Mouse (Mus musculus) limb, embryonic 11.5 days (tissue): Measurements from ENCODE around the gene Dusp11. TPM values are rescaled to one million over a fixed set of nuclear protein-coding genes. Genes with fewer than 3 reads are reported as not detected.
"Not testable (repeated sequence)": the region's sequence is repeated elsewhere in the genome, so short reads cannot be mapped to it uniquely, and the experiment has no call there.

Experiments
- ATAC-seq: fragments of 200-750 bp; cut with Nextera tagmentation; 2 replicates; pipeline ENCODE4 v1.8.0; 2017; ENCODE audit warnings: low read depth; ENCODE audit not compliant: insufficient number of reproducible peaks, low FRiP score, low TSS enrichment
- DNase-seq: peaks from one replicate; pipeline ENCODE4 v3.0.0-alpha.2; 2015; ENCODE audit warnings: low spot score
- H3K27ac ChIP-seq: fragments of 300-500 bp; sonication (generic); replicated peaks from 2 replicates; pipeline ENCODE4 v1.5.1; 2014; ENCODE audit warnings: low read depth, mild to moderate bottlenecking, low read length
- H3K27me3 ChIP-seq: fragments of 300-500 bp; sonication (generic); 2 replicates; pipeline ENCODE4 v1.6.1; 2014; ENCODE audit warnings: mild to moderate bottlenecking, low read length, mixed read lengths; ENCODE audit not compliant: control insufficient read depth, insufficient read depth
- H3K36me3 ChIP-seq: fragments of 300-500 bp; sonication (generic); 2 replicates; pipeline ENCODE4 v1.6.1; 2014; ENCODE audit warnings: mild to moderate bottlenecking, low read length, moderate library complexity, mixed read lengths; ENCODE audit not compliant: control insufficient read depth, insufficient read depth
- H3K4me1 ChIP-seq: fragments of 300-500 bp; sonication (generic); 2 replicates; pipeline ENCODE4 v1.6.1; 2014; ENCODE audit warnings: low read length, mixed read lengths; ENCODE audit not compliant: control insufficient read depth, insufficient read depth
- H3K4me2 ChIP-seq: fragments of 300-500 bp; sonication (generic); 2 replicates; pipeline ENCODE4 v1.6.1; 2014; ENCODE audit warnings: low read depth, mild to moderate bottlenecking, moderate library complexity; ENCODE audit not compliant: severe bottlenecking
- H3K4me3 ChIP-seq: fragments of 300-500 bp; sonication (generic); 2 replicates; pipeline ENCODE4 v1.5.1; 2014; ENCODE audit warnings: low read depth, low read length
- H3K9ac ChIP-seq: fragments of 300-500 bp; sonication (generic); 2 replicates; pipeline ENCODE4 v1.6.1; 2014; ENCODE audit warnings: mild to moderate bottlenecking, low read length
- H3K9me3 ChIP-seq: fragments of 300-500 bp; sonication (generic); 2 replicates; pipeline ENCODE4 v1.6.1; 2016; ENCODE audit warnings: low read length; ENCODE audit not compliant: control insufficient read depth
- WGBS: fragments of 180-500 bp; shearing (Covaris S2); extraction: QIAGEN DNeasy Blood & Tissue Kit; methylation state at CpG from one replicate; pipeline ENCODE4 v1.1.7; 2014; 5-methylcytosine and 5-hydroxymethylcytosine counted together
- polyA plus RNA-seq: library from polyadenylated mRNA; unstranded; fragments of >200 nt; fragmentation: Nextera tagmentation; extraction: Ambion mirVana; gene quantifications from 2 replicates; pipeline ENCODE4 v1.2.1, GENCODE M21; 2014

Dusp11 gene
- 44.7 and 50.6 TPM in 2 replicates for polyA plus RNA-seq

DNA sequence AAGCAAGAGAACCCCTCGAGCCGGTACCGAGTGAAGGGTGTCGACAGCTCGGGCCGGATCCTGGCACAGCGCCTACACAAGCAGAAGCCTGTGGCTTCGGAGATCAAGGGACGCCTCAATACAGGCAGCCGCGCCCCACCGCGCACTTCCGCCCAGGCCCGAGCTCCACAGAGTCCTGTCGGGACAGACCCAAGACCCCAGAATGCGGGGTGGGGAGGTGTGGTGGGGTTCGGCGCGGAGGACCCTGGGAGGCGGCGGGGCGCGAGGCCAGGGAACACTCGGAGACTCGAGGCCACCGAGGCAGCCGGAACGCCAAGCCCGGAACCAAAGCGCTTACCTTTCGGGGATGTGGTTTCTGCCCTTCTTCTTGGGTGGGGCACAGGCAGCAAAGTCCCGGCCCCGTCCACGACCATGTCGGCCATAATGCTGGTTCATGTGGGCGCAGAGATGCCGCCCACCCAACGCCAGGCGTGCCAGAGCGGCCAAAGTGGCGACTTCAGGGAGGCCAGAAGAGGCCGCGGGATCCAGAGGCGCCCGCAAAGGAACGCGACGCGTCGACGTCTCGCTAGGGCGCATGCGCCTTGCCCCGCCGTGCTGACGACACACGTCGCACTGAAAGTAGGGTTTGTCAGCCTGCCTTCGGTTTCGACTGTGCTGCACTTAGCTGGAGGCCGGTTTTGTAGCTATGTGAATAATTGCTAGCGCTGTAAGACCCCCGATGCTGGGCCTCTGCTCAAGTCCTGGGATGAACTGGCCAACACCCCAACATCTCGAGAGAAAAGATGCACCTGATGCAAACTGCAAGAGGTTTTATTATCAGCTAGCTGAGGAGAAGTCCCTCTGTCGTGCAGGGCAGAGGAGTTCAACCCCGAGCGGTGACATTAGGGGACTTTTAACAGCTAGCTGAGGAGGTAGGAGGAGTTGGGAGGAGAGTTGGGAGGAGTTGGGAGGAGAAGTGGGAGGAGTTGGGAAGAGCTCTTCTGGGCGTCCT lies at the start of gene Dusp11:
Gene Dusp11, minus strand, starts transcription at position 567 of the 991 bp plus-strand sequence.
- under 1% methylated on average over 70 of the region's 70 CpGs for WGBS
- H3K27ac ChIP-seq, result peak within 1 kb of the TSS; percentile 97
- peak; percentile 97 for ATAC-seq

DNA sequence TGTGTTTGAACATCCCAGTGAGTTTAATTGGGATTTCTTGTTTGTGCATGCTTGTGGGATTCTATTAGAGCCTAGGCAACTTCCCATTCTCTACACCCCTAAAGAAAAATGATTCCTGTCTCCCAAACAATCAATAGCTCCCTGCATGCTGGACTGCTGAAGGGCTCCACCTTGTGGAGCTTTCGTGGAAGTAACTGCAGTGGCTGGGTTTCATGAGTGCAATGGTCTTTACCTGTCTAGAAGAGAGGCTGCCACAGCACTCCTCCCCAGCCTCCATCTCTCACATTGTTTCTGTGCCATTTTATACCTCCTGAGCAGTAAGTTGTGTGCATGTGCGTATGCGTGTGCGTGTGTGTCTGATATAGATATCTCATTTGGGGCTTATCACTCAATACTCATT lies 48.5 kb upstream of the Dusp11 start:
- Histone ChIP-seq H3K4me2 (no peak overlapping the region), H3K4me1 (no peaks in the 10 kb centered on the region), H3K27me3 (no peaks in the 10 kb centered on the region), H3K4me3 (no peak overlapping the region), H3K9ac (no peak overlapping the region), H3K27ac (no peak overlapping the region), H3K36me3 (no peaks in the 10 kb centered on the region), H3K9me3 (no peaks in the 10 kb centered on the region)
- DNase-seq (peak; percentile 70), ATAC-seq (no peak)
- WGBS, result 39% methylated on average over 4 of the region's 4 CpGs

More for the DNA sequence above, at the start of gene Dusp11:
- Histone ChIP-seq H3K27me3 (no peaks in the 10 kb centered on the region), H3K4me1 (peaks cover 5% of the 10 kb centered on the region; the same call in 1 of the 2 replicates), H3K4me2 (peak within 1 kb of the TSS; percentile 78), H3K4me3 (peak within 1 kb of the TSS; percentile 89), H3K36me3 (peaks cover 2% of the 10 kb centered on the region; the same call in 1 of the 2 replicates), H3K9me3 (no peaks in the 10 kb centered on the region), H3K9ac (peak within 1 kb of the TSS; percentile 91)
- peak; percentile 92 for DNase-seq

DNA sequence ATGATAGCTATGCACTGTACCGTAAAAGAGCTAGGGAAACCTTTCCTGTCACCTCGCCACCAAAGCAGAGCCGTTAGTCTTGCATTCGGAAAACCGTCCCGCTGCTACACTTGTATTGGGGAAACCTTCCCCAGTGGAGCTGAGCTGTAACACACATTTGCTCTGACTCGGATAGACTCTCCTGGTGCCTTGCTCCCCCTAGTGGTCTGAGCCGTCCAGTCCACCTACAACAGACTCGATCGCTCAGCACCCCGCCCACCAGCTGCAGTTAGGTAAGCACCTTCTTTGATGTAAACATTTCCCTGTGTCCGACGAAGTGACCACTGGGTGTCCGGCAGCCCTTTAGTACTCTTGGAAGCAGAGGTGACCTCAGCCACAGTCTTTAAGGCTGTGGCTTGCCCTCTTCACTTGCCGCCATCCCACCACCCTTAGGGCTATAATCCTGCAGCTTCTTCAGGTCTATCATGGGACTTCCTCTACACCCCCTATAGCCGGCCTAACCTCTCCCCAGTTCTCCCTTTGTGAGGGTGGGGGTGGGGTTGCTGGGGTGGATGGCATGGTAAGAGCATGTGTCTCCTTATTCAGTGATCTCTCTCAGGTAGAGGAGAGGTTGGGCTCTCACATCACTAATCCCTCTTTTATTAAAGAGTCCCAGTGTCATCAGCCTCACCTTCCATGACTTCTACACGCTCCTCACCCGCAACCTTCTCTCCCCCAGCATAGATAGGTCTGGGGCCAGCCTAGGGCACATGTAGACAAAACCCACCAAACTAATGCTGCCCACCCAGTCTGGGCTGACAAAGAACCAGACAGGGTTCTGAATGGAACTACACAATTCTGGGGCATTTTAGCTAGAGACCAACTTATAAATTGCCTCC lies 43.0 kb upstream of the Dusp11 start:
- Histone ChIP-seq H3K4me3 (no peak overlapping the region), H3K4me2 (peak overlapping the region; percentile 25; the same call in 1 of the 2 replicates), H3K9me3 (no peaks in the 10 kb centered on the region), H3K36me3 (no peaks in the 10 kb centered on the region), H3K27ac (no peak overlapping the region), H3K9ac (no peak overlapping the region), H3K27me3 (no peaks in the 10 kb centered on the region), H3K4me1 (no peaks in the 10 kb centered on the region)
- whole genome bisulfite sequencing, result 14% methylated on average over 18 of the region's 18 CpGs
- DNase-seq, result peak; percentile 93
- ATAC-seq, result peak; percentile 79; the same call in 1 of the 2 replicates

GRCm38 (mm10) chr6:86003405-86003925 lies 42.0 kb upstream of the Dusp11 start:
- Histone ChIP-seq H3K4me3 (no peak overlapping the region), H3K36me3 (no peaks in the 10 kb centered on the region), H3K9ac (no peak overlapping the region), H3K9me3 (no peaks in the 10 kb centered on the region), H3K4me1 (no peaks in the 10 kb centered on the region), H3K27ac (no peak overlapping the region), H3K4me2 (no peak overlapping the region), H3K27me3 (no peaks in the 10 kb centered on the region)
- DNase-seq (no peak), ATAC-seq (no peak)
- 70% methylated on average over 18 of the region's 18 CpGs for WGBS

DNA sequence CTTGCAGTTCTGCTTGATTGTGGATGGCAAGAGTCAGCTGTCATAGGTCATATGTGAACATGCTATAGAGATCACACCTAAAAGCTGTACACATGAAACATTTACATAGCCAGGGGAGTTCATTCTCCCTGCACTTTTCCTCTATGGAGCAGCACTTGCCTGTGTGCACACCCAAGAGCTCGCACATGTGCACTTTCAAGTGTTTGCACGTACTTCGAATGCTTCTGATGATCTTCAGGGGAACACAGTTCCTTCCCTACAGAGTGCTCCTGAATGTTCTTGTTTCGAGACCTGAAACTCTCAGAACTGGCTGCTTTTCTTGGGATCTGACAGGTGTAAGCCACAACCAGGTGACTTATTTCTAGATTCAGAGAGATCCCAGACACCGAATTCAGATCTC lies 29.3 kb upstream of the Dusp11 start:
- H3K36me3 ChIP-seq, ATAC-seq, H3K27ac ChIP-seq: not testable (repeated sequence)

DNA sequence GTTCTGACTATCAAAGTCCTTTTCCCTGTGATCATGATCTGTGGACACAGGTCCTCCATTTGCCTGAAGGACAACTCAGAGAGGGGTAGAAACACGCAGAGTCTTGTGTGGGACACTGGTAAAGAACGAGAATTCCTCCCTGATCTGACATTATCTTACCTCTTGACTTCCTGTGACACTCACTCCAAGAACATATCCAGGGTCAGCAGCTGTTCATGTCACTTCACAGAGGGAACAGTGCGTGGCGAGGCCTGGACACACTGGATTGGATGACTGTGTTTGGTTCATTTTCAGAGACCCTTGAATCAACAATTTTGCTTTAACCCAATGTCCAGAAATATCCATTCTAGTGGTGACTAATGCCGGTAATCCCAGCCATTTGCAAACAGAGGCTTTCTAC lies 28.1 kb upstream of the Dusp11 start:
- H3K36me3 ChIP-seq, H3K4me2 ChIP-seq, DNase-seq, H3K9ac ChIP-seq, H3K4me3 ChIP-seq, ATAC-seq, H3K4me1 ChIP-seq, H3K27me3 ChIP-seq, H3K27ac ChIP-seq, H3K9me3 ChIP-seq: not testable (repeated sequence)
- 93% methylated on average over 5 of the region's 5 CpGs for WGBS

More for the DNA sequence above, 29.3 kb upstream of the Dusp11 start:
- not testable (repeated sequence) for H3K27me3 ChIP-seq, H3K4me1 ChIP-seq, H3K4me2 ChIP-seq, H3K4me3 ChIP-seq, DNase-seq, H3K9ac ChIP-seq, H3K9me3 ChIP-seq
- WGBS, result 84% methylated on average over 5 of the region's 5 CpGs

DNA sequence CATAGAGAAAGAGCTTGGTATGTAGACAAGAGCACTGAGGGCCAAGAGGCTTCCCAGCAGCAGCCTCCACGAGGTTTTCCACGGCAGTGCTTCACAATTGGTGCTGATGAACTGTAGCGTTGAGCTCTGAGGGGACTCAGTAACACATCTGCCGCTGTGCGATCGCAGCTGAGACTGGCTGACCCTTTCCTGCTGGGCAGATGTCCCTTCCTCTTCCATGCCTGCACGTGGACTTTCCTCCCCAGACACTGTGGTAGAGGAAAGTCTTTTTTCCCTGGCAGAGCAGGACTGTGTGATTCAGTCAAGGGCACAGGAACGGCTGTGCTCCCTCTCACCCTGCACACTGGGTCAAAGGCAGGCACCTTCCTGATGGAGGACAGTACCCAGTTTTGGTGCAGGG lies 22.9 kb upstream of the Dusp11 start:
- no peak for ATAC-seq

DNA sequence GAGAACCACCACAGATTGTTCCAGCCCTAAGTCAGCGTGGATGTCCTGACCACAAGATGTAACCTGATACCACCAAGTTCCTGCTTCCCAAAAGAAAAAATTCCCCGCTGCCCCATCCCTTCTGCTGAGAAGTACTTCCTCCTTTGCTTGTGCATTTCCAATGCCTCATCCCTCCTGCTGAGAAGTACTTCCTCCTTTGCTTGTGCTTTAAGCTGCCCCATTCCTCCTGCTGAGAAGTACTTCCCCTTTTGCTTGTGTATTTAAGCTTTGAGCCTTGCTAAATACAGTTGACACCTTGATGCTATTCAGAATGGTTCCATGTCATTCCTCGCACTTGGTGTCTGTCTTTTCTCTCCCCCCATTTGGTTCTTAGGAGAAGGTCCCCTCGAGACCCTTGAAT lies 17.3 kb upstream of the Dusp11 start:
- H3K27ac ChIP-seq, H3K4me3 ChIP-seq, H3K9me3 ChIP-seq, DNase-seq, H3K4me1 ChIP-seq, H3K36me3 ChIP-seq, H3K27me3 ChIP-seq, ATAC-seq, H3K9ac ChIP-seq, H3K4me2 ChIP-seq: not testable (repeated sequence)
- 80% methylated on average over 4 of the region's 4 CpGs for WGBS

More for the DNA sequence above, 22.9 kb upstream of the Dusp11 start:
- no peak for DNase-seq
- no peaks in the 10 kb centered on the region for H3K36me3 ChIP-seq
- WGBS, result 81% methylated on average over 8 of the region's 8 CpGs
- H3K4me3 ChIP-seq, result no peak overlapping the region
- no peaks in the 10 kb centered on the region for H3K27me3 ChIP-seq
- H3K9me3 ChIP-seq, result no peaks in the 10 kb centered on the region
- no peak overlapping the region for H3K27ac ChIP-seq
- H3K4me2 ChIP-seq, result no peak overlapping the region
- H3K4me1 ChIP-seq, result no peaks in the 10 kb centered on the region
- H3K9ac ChIP-seq, result no peak overlapping the region
